Mouse (Mus musculus): ENCODE results near the gene Eif2ak1. TPM values are rescaled to one million over a fixed set of nuclear protein-coding genes. Genes with fewer than 3 reads are reported as not detected.

Gene Eif2ak1
- total and polyA plus RNA-seq, 2 experiments from 2014 or later, result 24.7 to 37.7 TPM

- no peaks in the 10 kb centered on the region for H3K9me3 ChIP-seq (ENCODE audit: low read length)
- DNase-seq (ENCODE audit: low spot score), result no peak
- ATAC-seq, result no peak
- H3K36me3 ChIP-seq (ENCODE audit: insufficient read depth, low read length), result no peaks in the 10 kb centered on the region
- no peaks in the 10 kb centered on the region for H3K27me3 ChIP-seq (ENCODE audit: insufficient read depth, low read length)
- H3K9ac ChIP-seq (replicated peaks; ENCODE audit: low read length), result no peak overlapping the region
- no peak overlapping the region for H3K27ac ChIP-seq
- H3K4me2 ChIP-seq (ENCODE audit: low read depth, low read length), result no peak overlapping the region
- TF ChIP-seq CTCF (IDR thresholded peaks at IDR 0.05; ENCODE audit: low read depth), result no peak
- WGBS, result 98% methylated on average over 5 of the region's 5 CpGs
- H3K4me3 ChIP-seq (ENCODE audit: low read length), result no peak overlapping the region
- H3K4me1 ChIP-seq (ENCODE audit: insufficient read depth, low read length), result no peaks in the 10 kb centered on the region
These were observed 3.2 kb downstream of the Eif2ak1 start for GRCm38 (mm10) chr5:143820820-143821219.

GRCm38 (mm10) chr5:143871547-143872169 is 54.1 kb downstream of the Eif2ak1 start:
- Histone ChIP-seq H3K9me3 (ENCODE audit: low read length) (no peaks in the 10 kb centered on the region), H3K27me3 (ENCODE audit: insufficient read depth, low read length) (no peaks in the 10 kb centered on the region), H3K4me2 (ENCODE audit: low read depth, low read length) (no peak overlapping the region), H3K27ac (no peak overlapping the region), H3K4me1 (ENCODE audit: insufficient read depth, low read length) (no peaks in the 10 kb centered on the region), H3K36me3 (ENCODE audit: insufficient read depth, low read length) (peaks cover 32% of the 10 kb centered on the region; the same call in 1 of the 2 replicates), H3K9ac (replicated peaks; ENCODE audit: low read length) (no peak overlapping the region), H3K4me3 (ENCODE audit: low read length) (no peak overlapping the region)
- no peak for ATAC-seq
- DNase-seq (ENCODE audit: low spot score), result no peak
- no peak for TF ChIP-seq CTCF (IDR thresholded peaks at IDR 0.05; ENCODE audit: low read depth)
- WGBS, result 86% methylated on average over 11 of the region's 11 CpGs

- no peak overlapping the region for H3K27ac ChIP-seq
- H3K27me3 ChIP-seq (ENCODE audit: insufficient read depth, low read length), result no peaks in the 10 kb centered on the region
- H3K9me3 ChIP-seq (ENCODE audit: low read length), result no peaks in the 10 kb centered on the region
- no peak overlapping the region for H3K4me3 ChIP-seq (ENCODE audit: low read length)
- ATAC-seq (no peak), DNase-seq (ENCODE audit: low spot score) (no peak)
- 58% methylated on average over 4 of the region's 4 CpGs for WGBS
- H3K36me3 ChIP-seq (ENCODE audit: insufficient read depth, low read length), result peaks cover 53% of the 10 kb centered on the region
- H3K9ac ChIP-seq (replicated peaks; ENCODE audit: low read length), result no peak overlapping the region
- no peak overlapping the region for H3K4me2 ChIP-seq (ENCODE audit: low read depth, low read length)
- no peaks in the 10 kb centered on the region for H3K4me1 ChIP-seq (ENCODE audit: insufficient read depth, low read length)
- no peak for TF ChIP-seq CTCF (IDR thresholded peaks at IDR 0.05; ENCODE audit: low read depth)
These were observed 57.0 kb downstream of the Eif2ak1 start for GRCm38 (mm10) chr5:143874571-143874970.

- ATAC-seq (no peak), DNase-seq (ENCODE audit: low spot score) (no peak)
- no peak overlapping the region for H3K9ac ChIP-seq (replicated peaks; ENCODE audit: low read length)
- H3K36me3 ChIP-seq (ENCODE audit: insufficient read depth, low read length), result peaks cover 89% of the 10 kb centered on the region
- H3K9me3 ChIP-seq (ENCODE audit: low read length), result no peaks in the 10 kb centered on the region
- no peak overlapping the region for H3K27ac ChIP-seq
- WGBS, result 98% methylated on average over 3 of the region's 3 CpGs
- H3K4me1 ChIP-seq (ENCODE audit: insufficient read depth, low read length), result no peaks in the 10 kb centered on the region
- TF ChIP-seq CTCF (IDR thresholded peaks at IDR 0.05; ENCODE audit: low read depth), result no peak
- H3K27me3 ChIP-seq (ENCODE audit: insufficient read depth, low read length), result no peaks in the 10 kb centered on the region
- no peak overlapping the region for H3K4me2 ChIP-seq (ENCODE audit: low read depth, low read length)
- H3K4me3 ChIP-seq (ENCODE audit: low read length), result no peak overlapping the region
These were observed 67.7 kb downstream of the Eif2ak1 start for GRCm38 (mm10) chr5:143885274-143885673.

GRCm38 (mm10) chr5:143890741-143891140 is 73.2 kb downstream of the Eif2ak1 start:
- Histone ChIP-seq H3K27me3 (ENCODE audit: insufficient read depth, low read length) (no peaks in the 10 kb centered on the region), H3K4me2 (ENCODE audit: low read depth, low read length) (no peak overlapping the region), H3K36me3 (ENCODE audit: insufficient read depth, low read length) (peaks cover 52% of the 10 kb centered on the region), H3K4me1 (ENCODE audit: insufficient read depth, low read length) (no peaks in the 10 kb centered on the region), H3K4me3 (ENCODE audit: low read length) (no peak overlapping the region), H3K9ac (replicated peaks; ENCODE audit: low read length) (no peak overlapping the region), H3K9me3 (ENCODE audit: low read length) (no peaks in the 10 kb centered on the region), H3K27ac (no peak overlapping the region)
- DNase-seq (ENCODE audit: low spot score), result no peak
- no peak for ATAC-seq
- no peak for TF ChIP-seq CTCF (IDR thresholded peaks at IDR 0.05; ENCODE audit: low read depth)
- 90% methylated on average over 6 of the region's 6 CpGs for WGBS

- H3K36me3 ChIP-seq (ENCODE audit: insufficient read depth, low read length), result peaks cover 44% of the 10 kb centered on the region
- no peak overlapping the region for H3K4me3 ChIP-seq (ENCODE audit: low read length)
- H3K4me1 ChIP-seq (ENCODE audit: insufficient read depth, low read length), result no peaks in the 10 kb centered on the region
- no peaks in the 10 kb centered on the region for H3K27me3 ChIP-seq (ENCODE audit: insufficient read depth, low read length)
- peak; percentile 14 for DNase-seq (ENCODE audit: low spot score)
- H3K4me2 ChIP-seq (ENCODE audit: low read depth, low read length), result no peak overlapping the region
- 76% methylated on average over 9 of the region's 9 CpGs for WGBS
- H3K9me3 ChIP-seq (ENCODE audit: low read length), result no peaks in the 10 kb centered on the region
- no peak overlapping the region for H3K27ac ChIP-seq
- ATAC-seq, result no peak
- peak; percentile 34 for TF ChIP-seq CTCF (IDR thresholded peaks at IDR 0.05; ENCODE audit: low read depth)
- no peak overlapping the region for H3K9ac ChIP-seq (replicated peaks; ENCODE audit: low read length)
These were observed 74.8 kb downstream of the Eif2ak1 start for GRCm38 (mm10) chr5:143892255-143892886.

- DNase-seq (ENCODE audit: low spot score), result no peak
- Histone ChIP-seq H3K4me2 (ENCODE audit: low read depth, low read length) (no peak overlapping the region), H3K9me3 (ENCODE audit: low read length) (no peaks in the 10 kb centered on the region), H3K27ac (no peak overlapping the region), H3K27me3 (ENCODE audit: insufficient read depth, low read length) (no peaks in the 10 kb centered on the region), H3K4me3 (ENCODE audit: low read length) (no peak overlapping the region), H3K9ac (replicated peaks; ENCODE audit: low read length) (no peak overlapping the region), H3K36me3 (ENCODE audit: insufficient read depth, low read length) (peaks cover 44% of the 10 kb centered on the region), H3K4me1 (ENCODE audit: insufficient read depth, low read length) (no peaks in the 10 kb centered on the region)
- 72% methylated on average over 5 of the region's 5 CpGs for WGBS
- ATAC-seq, result no peak
- TF ChIP-seq CTCF (IDR thresholded peaks at IDR 0.05; ENCODE audit: low read depth), result no peak
These were observed 75.8 kb downstream of the Eif2ak1 start for GRCm38 (mm10) chr5:143893396-143893795.
